Mouse (Mus musculus) kidney, postnatal 4 days (tissue): ENCODE data around the gene Fap.

Source experiments
- DNase-seq, 2 experiments: peaks; one replicate each; pipeline ENCODE4 v3.0.0; 2021; ENCODE audit warnings: mixed read lengths in 2 of 2

Fap gene

GRCm38 (mm10) chr2:62573753-62574159 is at the start of gene Fap:
TSS of gene Fap (minus strand) at chr2:62574075.
- DNase-seq, result peak; percentile 17 to 29

- DNase-seq, result no peak
Observed at GRCm38 (mm10) chr2:62623024-62623441, 49.2 kb upstream of the Fap start.

GRCm38 (mm10) chr2:62619679-62620078 is 45.8 kb upstream of the Fap start:
- no peak for DNase-seq

- no peak for DNase-seq
Observed at GRCm38 (mm10) chr2:62618934-62619341, 45.1 kb upstream of the Fap start.

DNA sequence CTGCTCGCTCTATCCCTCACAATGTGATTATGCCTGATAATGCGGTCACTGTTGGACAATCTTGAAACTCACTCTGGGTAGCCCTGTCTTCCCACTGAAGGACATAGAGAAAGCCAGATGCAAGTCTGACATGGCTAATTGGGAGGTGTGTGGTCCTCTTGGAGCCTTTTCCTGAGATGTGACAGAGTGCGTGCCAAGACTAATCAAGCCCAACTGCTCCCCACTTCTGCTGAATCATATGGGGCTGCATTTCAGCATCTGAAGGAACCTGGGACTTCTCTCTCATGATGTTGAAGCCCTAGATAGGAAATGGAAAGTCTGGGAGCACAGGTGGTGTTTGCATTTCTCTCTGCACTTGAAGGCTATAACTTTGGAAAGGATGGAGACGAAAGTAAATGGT is 39.3 kb upstream of the Fap start:
- DNase-seq, result no peak

DNA sequence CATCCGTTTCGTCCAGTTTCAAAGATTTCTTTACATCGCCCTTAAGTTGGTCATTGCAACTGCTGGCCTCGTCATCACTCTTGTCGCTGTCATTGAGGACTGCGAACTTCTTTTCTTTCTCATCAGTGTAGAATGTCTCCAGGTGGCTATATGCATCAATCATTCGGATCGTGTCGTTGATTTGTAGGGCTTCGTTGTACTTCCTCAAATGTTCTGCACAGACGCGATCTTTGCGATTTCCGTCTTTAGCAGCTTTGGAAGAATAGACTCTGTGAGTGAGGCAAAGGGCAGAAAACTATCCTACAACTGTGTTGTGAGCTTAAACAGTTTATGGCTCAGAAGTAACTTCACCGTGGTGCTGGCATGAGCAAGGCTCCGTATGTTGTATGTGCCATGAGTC is 32.3 kb upstream of the Fap start:
- no peak for DNase-seq

GRCm38 (mm10) chr2:62603530-62603929 is 29.7 kb upstream of the Fap start:
- DNase-seq, result no peak

GRCm38 (mm10) chr2:62596586-62596985 is 22.7 kb upstream of the Fap start:
- DNase-seq, result no peak

DNA sequence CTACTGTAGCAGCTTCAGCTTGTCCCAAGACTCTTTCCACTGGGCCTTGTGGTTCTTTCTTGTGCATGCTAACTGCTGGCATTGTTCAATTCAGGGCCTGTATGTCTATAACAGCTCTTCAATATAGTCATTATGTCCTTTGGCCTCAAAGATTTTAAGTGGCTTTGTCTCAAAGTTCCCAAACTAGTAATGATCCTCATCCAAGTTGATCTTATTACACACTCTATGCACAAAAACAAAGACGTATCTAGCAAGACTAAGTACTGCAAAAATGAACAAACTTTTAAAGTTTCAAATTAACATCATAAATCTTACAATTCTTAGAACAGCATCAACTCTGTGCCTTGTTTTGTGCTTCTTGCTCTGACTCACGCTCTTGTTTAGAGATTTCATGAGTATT is 20.6 kb upstream of the Fap start:
- DNase-seq, result no peak

- DNase-seq, result no peak
Observed at GRCm38 (mm10) chr2:62591555-62591954, 17.7 kb upstream of the Fap start.

- no peak for DNase-seq
Observed at GRCm38 (mm10) chr2:62589333-62589732, 15.5 kb upstream of the Fap start.

DNA sequence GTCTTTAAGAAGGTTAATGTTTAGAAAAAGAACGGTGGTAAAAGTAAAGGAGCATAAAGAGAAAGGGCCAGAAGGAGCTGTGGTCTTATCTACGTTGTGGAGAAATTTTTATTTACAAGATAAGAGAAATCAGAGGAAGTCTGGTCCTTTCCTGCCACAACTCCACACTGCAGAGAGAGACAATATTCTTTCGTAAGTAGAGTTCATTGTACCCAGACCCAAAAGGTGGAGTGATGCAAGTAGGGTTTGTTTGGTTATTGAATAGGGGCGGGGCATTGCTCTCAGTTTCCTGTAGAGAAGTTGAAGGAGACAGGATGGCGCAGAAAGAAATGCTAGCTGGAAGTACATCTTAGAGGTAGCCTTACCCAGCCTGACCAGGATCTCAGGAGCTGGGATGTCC is 11.9 kb upstream of the Fap start:
- no peak for DNase-seq

GRCm38 (mm10) chr2:62574962-62575361 is 1.1 kb upstream of the Fap start:
- DNase-seq, result no peak

DNA sequence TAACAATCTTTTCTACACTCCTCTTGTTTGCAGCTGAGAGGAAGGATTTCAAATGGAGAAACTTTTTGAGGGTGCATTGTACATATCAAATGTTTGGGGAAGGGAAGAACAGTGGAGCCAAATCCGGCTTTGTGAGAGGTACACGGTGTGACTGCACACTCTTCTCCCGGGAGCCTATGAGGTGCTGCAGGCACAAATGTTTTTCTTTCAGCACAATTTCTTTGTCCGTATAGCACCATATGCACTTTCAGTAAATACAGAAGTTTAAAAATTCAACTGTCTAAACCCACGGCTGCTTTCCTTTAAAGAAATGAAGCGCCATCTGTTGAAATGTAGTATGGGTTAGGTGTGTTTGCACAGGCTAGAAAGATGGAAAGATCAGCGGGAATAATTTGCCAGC is 375 bp upstream of the Fap start:
- DNase-seq, result no peak

- DNase-seq, result peak in 1 of 2 experiments; percentile 5
Observed at GRCm38 (mm10) chr2:62573099-62573752, 649 bp downstream of the Fap start.

GRCm38 (mm10) chr2:62564687-62565086 is 9.2 kb downstream of the Fap start:
- DNase-seq, result no peak

DNA sequence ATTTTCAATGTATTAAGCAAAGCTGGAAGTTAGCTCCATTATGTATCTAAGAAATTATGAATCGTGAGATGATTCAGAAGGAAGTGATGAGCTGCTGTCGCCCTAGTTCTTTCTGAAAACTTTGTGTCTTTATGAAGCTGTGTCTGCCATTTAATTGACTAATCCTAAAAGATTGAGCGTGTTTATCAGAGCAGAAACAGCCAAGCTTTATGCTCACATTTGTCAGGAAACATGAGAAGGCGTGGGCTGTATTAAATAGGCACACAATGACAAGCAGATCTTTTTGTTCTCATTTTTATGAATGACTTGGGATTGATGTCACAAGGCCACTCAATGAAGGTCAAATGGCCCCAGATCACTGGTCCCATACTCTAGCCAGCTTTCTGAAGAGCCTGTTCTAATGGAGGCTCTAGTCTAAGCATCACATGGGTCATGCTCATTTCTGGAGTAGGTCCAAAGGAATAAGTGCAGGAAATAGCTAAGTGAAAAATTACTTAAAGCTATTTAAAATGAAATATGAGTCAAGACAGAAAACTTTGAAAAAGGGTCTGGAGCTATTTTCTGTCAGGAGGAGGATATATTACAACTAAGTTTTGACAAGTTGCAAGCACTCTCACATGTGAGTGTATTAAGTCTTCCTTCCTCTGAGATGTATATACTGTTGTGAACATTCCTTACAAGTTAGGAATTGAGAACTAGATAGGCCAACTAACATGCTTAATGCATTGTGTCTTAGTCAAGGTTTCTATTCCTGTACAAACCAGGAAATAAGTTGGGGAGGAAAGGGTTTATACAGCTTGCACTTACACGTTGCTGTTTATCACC is 11.0 kb downstream of the Fap start:
- DNase-seq, result peak in 1 of 2 experiments; percentile 6

- no peak for DNase-seq
Observed at GRCm38 (mm10) chr2:62557417-62557816, 16.5 kb downstream of the Fap start.

DNA sequence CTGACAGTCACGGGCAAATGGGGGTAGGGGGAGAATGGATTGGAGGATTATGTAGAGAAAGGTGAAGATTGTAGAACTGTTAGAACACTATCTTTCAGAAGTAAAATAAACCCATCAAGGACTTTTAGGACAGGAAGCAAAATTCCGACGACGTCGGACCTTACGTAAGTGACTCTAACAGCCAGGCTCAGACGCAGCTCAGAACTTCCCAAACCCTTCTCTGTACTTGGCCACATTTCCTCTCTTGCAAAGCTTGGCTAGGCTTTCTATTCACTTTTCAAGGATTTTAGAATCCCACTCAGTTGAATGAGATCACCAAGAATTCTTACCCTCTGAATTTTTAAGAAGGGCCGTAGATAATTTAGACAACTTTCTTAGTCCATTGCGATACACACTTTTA is 17.5 kb downstream of the Fap start:
- DNase-seq, result no peak

DNA sequence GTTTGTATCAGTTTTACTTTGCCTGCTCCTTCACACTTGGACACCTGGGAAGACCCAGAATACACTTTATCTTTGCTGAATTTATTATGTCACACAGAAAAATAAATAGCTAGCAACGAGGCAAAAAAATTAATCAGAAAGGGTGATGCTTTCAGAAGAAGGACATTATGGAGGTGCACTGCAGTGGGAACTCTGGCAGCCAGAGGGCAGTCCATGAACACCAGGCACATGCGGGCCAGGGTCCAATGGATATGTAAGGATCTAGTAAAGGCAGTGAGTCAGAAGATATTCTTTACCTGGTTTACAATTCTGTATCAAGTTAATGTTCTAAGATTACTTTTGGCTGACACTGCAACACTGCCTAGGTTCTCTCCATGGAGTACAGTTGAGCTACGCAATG is 24.2 kb downstream of the Fap start:
- DNase-seq, result peak; percentile 11 to 13

GRCm38 (mm10) chr2:62549131-62549530 is 24.7 kb downstream of the Fap start:
- DNase-seq, result no peak

DNA sequence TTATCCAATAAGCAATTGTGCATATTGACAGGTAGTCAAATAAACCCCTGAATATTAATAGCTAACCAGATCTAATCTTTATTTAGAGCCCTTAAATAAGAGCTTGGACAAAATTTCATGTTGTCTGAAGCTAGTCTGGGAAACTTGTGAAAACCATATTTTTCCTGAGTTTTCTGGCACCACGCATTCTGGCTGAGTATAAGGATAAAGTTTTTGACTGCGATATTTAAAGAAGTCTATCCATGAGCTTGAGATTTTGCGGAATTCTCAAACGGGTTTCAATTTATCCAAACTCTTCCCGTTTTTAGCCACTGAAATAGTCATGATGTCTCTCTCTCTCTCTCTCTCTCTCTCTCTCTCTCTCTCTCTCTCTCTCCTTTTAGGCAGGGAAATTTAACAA is 25.8 kb downstream of the Fap start:
- no peak for DNase-seq

GRCm38 (mm10) chr2:62535483-62535882 is 38.4 kb downstream of the Fap start:
- no peak for DNase-seq

DNA sequence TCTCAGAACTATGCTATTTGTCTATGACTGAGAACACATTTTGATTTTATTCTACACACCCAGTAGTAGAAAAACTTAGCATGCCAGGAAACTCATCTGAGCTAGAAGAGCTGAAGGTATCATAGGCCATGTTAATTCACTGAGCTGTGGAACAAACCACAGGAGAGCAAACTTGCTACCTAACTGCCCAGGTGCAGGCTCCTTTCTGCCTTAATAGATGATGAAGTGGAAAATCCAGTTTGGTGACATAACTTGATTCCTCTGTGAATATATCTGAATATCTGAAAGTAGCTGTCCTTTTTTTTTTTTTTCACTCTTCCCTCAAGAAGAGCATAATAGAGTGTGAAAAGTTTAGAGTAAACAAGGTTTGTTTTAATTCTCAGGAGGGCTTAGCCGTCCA is 42.8 kb downstream of the Fap start:
- no peak for DNase-seq
